Mouse (Mus musculus) B cell, adult (primary cell): ENCODE measurements around the gene Lrrc3c. TPM values are rescaled to one million over a fixed set of nuclear protein-coding genes. Genes with fewer than 3 reads are reported as not detected.

Experiments
- total RNA-seq: library from RNA; stranded (reverse); gene quantifications from 4 replicates; pipeline ENCODE4 v1.2.4, GENCODE M21; 2023; ENCODE audit not compliant: inconsistent age

The Lrrc3c gene
- total RNA-seq: not detected in 4 replicates

DNA sequence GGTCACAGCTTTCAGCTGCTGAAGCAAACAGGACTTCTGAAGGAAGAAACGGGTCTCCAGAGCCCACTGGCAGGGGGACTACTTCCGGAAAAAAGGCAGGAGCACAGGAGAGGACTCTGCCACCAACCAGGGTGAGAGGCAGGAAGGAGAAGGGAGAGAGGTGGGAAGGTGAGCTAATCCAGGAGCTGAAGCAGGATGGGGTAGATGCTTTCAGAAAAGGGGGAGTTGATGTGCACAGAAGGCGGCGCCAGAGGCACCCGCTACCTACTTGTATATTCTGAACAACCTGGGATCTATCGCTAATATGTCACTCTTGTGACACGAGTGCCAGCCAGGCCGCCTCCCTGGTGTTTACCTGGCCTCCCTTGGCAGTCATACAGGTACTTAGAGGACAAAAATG is at the start of gene Lrrc3c:
Gene Lrrc3c (plus strand): TSS at position 301 of the 400 bp plus-strand sequence.

DNA sequence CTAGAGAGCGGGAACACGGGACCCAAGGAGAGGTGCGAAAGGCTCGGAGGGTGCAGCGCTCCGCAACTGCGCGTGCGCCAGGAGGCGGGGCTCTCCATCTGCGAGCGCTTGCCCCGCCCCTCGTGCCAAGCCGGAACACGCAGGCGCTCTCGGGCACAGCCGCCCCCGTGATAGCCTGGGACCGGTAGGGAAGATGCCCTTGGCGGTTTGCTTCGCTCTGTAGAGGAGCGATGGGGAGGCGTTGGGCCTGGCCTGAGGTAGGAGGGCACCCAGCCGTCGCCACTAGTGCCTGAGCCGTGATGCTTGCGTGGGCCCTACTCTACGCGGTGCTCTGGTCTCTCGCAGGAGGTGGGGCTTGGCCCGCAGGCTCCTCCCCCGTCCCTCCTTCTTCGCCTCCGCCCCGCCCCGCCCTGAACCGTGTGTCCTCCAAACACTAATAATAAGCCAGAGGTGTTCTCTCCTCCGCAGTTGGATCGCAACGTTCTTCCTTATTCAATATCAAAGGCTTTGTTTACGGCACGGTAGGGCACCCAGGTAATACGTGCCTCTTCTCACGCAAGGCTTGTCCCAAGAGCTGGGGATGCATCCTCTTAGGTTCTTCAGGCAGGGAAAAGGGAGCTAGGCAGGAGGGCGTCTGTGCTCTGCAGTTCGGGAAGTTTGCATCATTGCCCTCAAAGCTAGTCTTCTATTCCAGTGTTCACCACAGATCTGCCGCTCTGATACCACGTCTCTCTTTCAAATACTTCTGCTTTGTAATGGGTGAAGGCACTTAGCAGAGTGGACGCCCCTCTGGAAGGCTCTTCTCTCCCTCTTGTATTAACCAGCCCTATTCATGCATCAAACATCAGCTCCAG is 46.9 kb upstream of the Lrrc3c start, which contains the start of gene Zpbp2:
Gene Zpbp2 (plus strand): TSS at position 123 of the 854 bp plus-strand sequence.

DNA sequence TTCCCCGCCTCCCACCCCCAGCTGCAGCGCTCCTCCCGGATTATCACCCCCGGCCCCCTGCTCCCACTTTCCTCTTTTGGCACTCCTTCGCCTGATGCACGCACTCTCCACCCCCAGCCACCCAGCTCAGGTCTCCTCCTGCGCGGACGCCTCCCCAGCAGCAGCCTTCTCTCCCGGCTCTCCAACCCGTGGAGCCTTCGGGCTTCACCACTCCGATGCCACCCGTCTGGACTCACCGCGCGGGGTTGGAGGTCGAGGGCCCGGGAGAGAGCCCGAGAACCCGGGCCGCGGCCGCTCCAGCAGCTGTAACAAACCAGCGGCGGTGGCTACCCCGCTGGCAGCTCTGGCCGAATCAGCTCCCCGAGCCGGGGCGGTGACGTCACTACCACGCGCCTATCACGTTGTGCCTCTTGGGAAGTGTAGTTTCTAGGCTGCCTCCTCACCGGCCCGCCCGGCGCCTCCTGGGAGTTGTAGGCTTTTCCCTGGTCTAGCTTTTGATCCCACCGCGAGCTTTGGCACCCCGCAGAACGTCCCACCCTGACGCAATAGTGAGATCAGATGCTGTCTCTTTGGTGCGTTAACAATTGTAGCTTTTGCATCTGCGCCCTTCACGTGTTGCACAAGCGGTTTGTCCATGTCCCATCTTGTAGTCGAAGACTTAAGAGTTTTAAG is 11.1 kb upstream of the Lrrc3c start, which contains the start of gene Ormdl3:
Gene Ormdl3 (minus strand): TSS at position 477 of the 672 bp plus-strand sequence.

DNA sequence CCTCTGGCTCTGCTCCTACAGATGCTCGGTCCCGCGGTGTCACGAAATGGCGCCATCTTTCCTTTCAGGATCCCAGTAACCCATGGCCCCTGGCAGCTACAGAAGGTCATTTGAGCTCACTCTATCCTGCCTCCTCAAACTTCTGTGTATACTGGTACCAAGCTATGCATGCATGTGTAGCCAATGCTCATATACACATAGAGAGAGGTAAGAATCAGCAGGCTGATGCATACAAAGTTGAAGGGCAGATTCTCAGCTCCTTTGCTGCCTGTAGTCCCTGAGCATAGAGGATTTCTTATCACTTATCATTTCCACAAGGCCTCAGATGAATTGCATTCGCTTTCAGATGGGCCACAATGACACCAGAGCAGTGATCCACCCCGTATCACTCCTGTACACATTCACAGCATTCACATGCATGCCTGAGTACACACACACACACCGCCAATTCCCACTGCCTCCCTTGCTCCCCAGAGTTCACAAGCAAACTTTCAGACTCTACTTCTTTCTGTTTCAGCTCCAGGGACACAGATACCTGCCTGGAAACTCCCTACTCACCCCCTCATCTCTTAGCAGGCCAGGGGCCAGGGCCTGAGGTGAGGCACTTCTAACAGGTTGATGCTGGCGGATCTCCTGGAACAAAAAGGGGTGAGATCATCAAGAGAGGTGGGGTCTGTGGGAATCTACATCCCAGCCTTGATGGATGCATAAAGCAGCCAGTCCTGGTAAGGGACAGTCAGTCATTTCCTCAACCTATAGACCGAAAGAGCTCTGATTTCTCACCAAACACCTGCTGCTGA is 27.7 kb downstream of the Lrrc3c start, which contains the start of the genes Gm12355 and Gsdma3:
Gene Gm12355 (minus strand): TSS at position 51 of the 800 bp plus-strand sequence.
Gene Gsdma3 (plus strand): TSS at position 750 of the 800 bp plus-strand sequence.

DNA sequence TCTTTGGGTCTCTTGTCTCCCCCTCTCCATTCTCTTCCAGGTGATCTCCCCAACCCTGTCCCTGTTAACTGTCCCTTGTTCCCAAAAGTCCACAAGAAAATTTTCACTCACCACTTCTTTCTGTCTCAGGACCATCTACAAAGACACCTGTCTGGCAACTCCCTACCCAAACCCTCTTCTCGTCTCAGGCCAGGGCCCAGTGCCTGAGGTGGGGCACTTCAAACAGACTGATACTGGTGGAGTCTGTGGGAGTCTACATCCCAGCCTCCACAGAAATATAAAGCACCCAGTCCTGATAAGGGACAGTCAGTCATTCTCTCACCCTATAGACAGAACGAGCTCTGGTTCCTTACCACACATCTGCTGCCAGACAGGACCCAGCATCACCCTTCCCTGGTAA is 48.4 kb downstream of the Lrrc3c start, which contains the start of gene Gsdma2:
Gene Gsdma2 (plus strand): TSS at position 301 of the 400 bp plus-strand sequence.

Other genes with a start within 250 kb of the Lrrc3c start
- not detected in 4 replicates for gene Ppp1r1b, start 249.9 kb upstream of the Lrrc3c start, total RNA-seq
- 34.7 to 40.1 TPM (median 36.9 TPM) in 4 replicates for gene Stard3, start 239.9 kb upstream of the Lrrc3c start, total RNA-seq
- gene Tcap, start 214.5 kb upstream of the Lrrc3c start, total RNA-seq: not detected in 4 replicates
- not detected in 4 replicates for gene Pnmt, start 211.8 kb upstream of the Lrrc3c start, total RNA-seq
- gene Pgap3, start 197.8 kb upstream of the Lrrc3c start, total RNA-seq: 7.3 to 11.8 TPM (median 9.3 TPM) in 4 replicates
- 0.15 TPM in 1 of 4 replicates, not detected in the others for gene Erbb2, start 185.8 kb upstream of the Lrrc3c start, total RNA-seq
- gene Mien1, start 159.3 kb upstream of the Lrrc3c start, total RNA-seq: 47.4 to 59.5 TPM (median 52.0 TPM) in 4 replicates
- 0.78 to 2.0 TPM (median 1.3 TPM) in 4 replicates for gene Grb7, start 151.9 kb upstream of the Lrrc3c start, total RNA-seq
- gene Ikzf3, start 52.3 kb upstream of the Lrrc3c start, total RNA-seq: 550 to 623 TPM (median 617 TPM) in 4 replicates
- gene Zpbp2, start 47.2 kb upstream of the Lrrc3c start, total RNA-seq: 4.3 to 8.2 TPM (median 5.8 TPM) in 4 replicates
- 16.5 to 19.2 TPM (median 17.5 TPM) in 4 replicates for gene Ormdl3, start 10.9 kb upstream of the Lrrc3c start, total RNA-seq
- gene Gm12355, start 27.4 kb downstream of the Lrrc3c start, total RNA-seq: 26.2 to 32.0 TPM (median 31.6 TPM) in 4 replicates
- not detected in 4 replicates for gene Gsdma3, start 28.1 kb downstream of the Lrrc3c start, total RNA-seq
- gene Gsdma2, start 48.5 kb downstream of the Lrrc3c start, total RNA-seq: not detected in 4 replicates
- not detected in 4 replicates for gene Gsdma, start 66.1 kb downstream of the Lrrc3c start, total RNA-seq
- 74.6 to 80.5 TPM (median 76.7 TPM) in 4 replicates for gene Psmd3, start 84.3 kb downstream of the Lrrc3c start, total RNA-seq
- gene Csf3, start 103.0 kb downstream of the Lrrc3c start, total RNA-seq: 0.36 TPM in 1 of 4 replicates, not detected in the others
- gene Med24, start 131.1 kb downstream of the Lrrc3c start, total RNA-seq: 85.6 to 113 TPM (median 92.5 TPM) in 4 replicates
- 5.6 to 7.6 TPM (median 6.6 TPM) in 4 replicates for gene Thra, start 142.3 kb downstream of the Lrrc3c start, total RNA-seq
- 1.4 to 1.9 TPM (median 1.7 TPM) in 4 replicates for gene Nr1d1, start 177.0 kb downstream of the Lrrc3c start, total RNA-seq
- gene Msl1, start 197.2 kb downstream of the Lrrc3c start, total RNA-seq: 125 to 131 TPM (median 128 TPM) in 4 replicates
- gene Casc3, start 206.6 kb downstream of the Lrrc3c start, total RNA-seq: 88.0 to 101 TPM (median 93.5 TPM) in 4 replicates
- 1.3 to 5.0 TPM (median 3.4 TPM) in 4 replicates for gene Rapgefl1, start 238.5 kb downstream of the Lrrc3c start, total RNA-seq